Mouse (Mus musculus): ENCODE results near the gene Nupl1. TPM values are rescaled to one million over a fixed set of nuclear protein-coding genes. Genes with fewer than 3 reads are reported as not detected.

The Nupl1 gene
- polyA plus RNA-seq, 2 experiments = 0.03 TPM; not detected in 1

- H3K4me2 ChIP-seq (ENCODE audit: low read depth) = no peak overlapping the region
- DNase-seq (ENCODE audit: low read depth in 3 of 3, low spot score in 3 of 3) (no peak), ATAC-seq (ENCODE audit: insufficient read depth) (no peak)
- 65% methylated on average over 16 of the region's 16 CpGs for whole genome bisulfite sequencing (ENCODE audit: insufficient replicate concordance)
- H3K27ac ChIP-seq = no peak overlapping the region
- H3K9ac ChIP-seq (replicated peaks) = no peak overlapping the region
- H3K27me3 ChIP-seq (ENCODE audit: control insufficient read depth, insufficient read depth, low read length) = no peaks in the 10 kb centered on the region
- no peak overlapping the region for H3K4me3 ChIP-seq (ENCODE audit: insufficient read depth in 1 of 2, low read depth in 2 of 2, low read length in 2 of 2)
- H3K4me1 ChIP-seq (replicated peaks; ENCODE audit: control insufficient read depth in 2 of 2, insufficient read depth in 2 of 2, low read length in 1 of 2) = no peaks in the 10 kb centered on the region
- H3K9me3 ChIP-seq (ENCODE audit: control insufficient read depth, low read length) = no peaks in the 10 kb centered on the region
- no peak for TF ChIP-seq CTCF (IDR thresholded peaks at IDR 0.05; ENCODE audit: low read depth)
- no peak for TF ChIP-seq EP300 (IDR thresholded peaks at IDR 0.05; ENCODE audit: low read depth)
- H3K36me3 ChIP-seq (replicated peaks; ENCODE audit: control insufficient read depth, insufficient read depth, low read depth) = no peaks in the 10 kb centered on the region
Observed at GRCm38 (mm10) chr14:60170845-60171610, 80.2 kb downstream of the Nupl1 start.

- Histone ChIP-seq H3K36me3 (replicated peaks; ENCODE audit: control insufficient read depth, insufficient read depth, low read depth) (no peaks in the 10 kb centered on the region), H3K4me1 (replicated peaks; ENCODE audit: control insufficient read depth in 2 of 2, insufficient read depth in 2 of 2, low read length in 1 of 2) (no peaks in the 10 kb centered on the region), H3K9me3 (ENCODE audit: control insufficient read depth, low read length) (no peaks in the 10 kb centered on the region), H3K4me3 (ENCODE audit: insufficient read depth in 1 of 2, low read depth in 2 of 2, low read length in 2 of 2) (no peak overlapping the region), H3K27me3 (ENCODE audit: control insufficient read depth, insufficient read depth, low read length) (no peaks in the 10 kb centered on the region), H3K27ac (no peak overlapping the region), H3K4me2 (ENCODE audit: low read depth) (no peak overlapping the region), H3K9ac (replicated peaks) (no peak overlapping the region)
- DNase-seq (ENCODE audit: low read depth in 3 of 3, low spot score in 3 of 3) (no peak), ATAC-seq (ENCODE audit: insufficient read depth) (no peak)
- WGBS (ENCODE audit: insufficient replicate concordance) = 46% methylated on average over 3 of the region's 3 CpGs
- no peak for TF ChIP-seq CTCF (IDR thresholded peaks at IDR 0.05; ENCODE audit: low read depth)
- TF ChIP-seq EP300 (IDR thresholded peaks at IDR 0.05; ENCODE audit: low read depth) = no peak
Observed at GRCm38 (mm10) chr14:60163367-60163766, 87.9 kb downstream of the Nupl1 start.

GRCm38 (mm10) chr14:60152373-60152772, 98.9 kb downstream of the Nupl1 start:
- ATAC-seq (ENCODE audit: insufficient read depth) (no peak), DNase-seq (ENCODE audit: low read depth in 3 of 3, low spot score in 3 of 3) (no peak)
- no peaks in the 10 kb centered on the region for H3K36me3 ChIP-seq (replicated peaks; ENCODE audit: control insufficient read depth, insufficient read depth, low read depth)
- H3K4me1 ChIP-seq (replicated peaks; ENCODE audit: control insufficient read depth in 2 of 2, insufficient read depth in 2 of 2, low read length in 1 of 2) = no peaks in the 10 kb centered on the region
- 68% methylated on average over 11 of the region's 11 CpGs for WGBS (ENCODE audit: insufficient replicate concordance)
- H3K27me3 ChIP-seq (ENCODE audit: control insufficient read depth, insufficient read depth, low read length) = no peaks in the 10 kb centered on the region
- TF ChIP-seq CTCF (IDR thresholded peaks at IDR 0.05; ENCODE audit: low read depth) (no peak), EP300 (IDR thresholded peaks at IDR 0.05; ENCODE audit: low read depth) (no peak)
- no peak overlapping the region for H3K4me3 ChIP-seq (ENCODE audit: insufficient read depth in 1 of 2, low read depth in 2 of 2, low read length in 2 of 2)
- no peak overlapping the region for H3K4me2 ChIP-seq (ENCODE audit: low read depth)
- no peak overlapping the region for H3K9ac ChIP-seq (replicated peaks)
- H3K9me3 ChIP-seq (ENCODE audit: control insufficient read depth, low read length) = no peaks in the 10 kb centered on the region
- no peak overlapping the region for H3K27ac ChIP-seq

GRCm38 (mm10) chr14:60148893-60149292, 102.3 kb downstream of the Nupl1 start:
- Histone ChIP-seq H3K36me3 (replicated peaks; ENCODE audit: control insufficient read depth, insufficient read depth, low read depth) (no peaks in the 10 kb centered on the region), H3K27ac (no peak overlapping the region), H3K4me2 (ENCODE audit: low read depth) (no peak overlapping the region), H3K27me3 (ENCODE audit: control insufficient read depth, insufficient read depth, low read length) (no peaks in the 10 kb centered on the region), H3K9me3 (ENCODE audit: control insufficient read depth, low read length) (no peaks in the 10 kb centered on the region), H3K4me3 (ENCODE audit: insufficient read depth in 1 of 2, low read depth in 2 of 2, low read length in 2 of 2) (no peak overlapping the region), H3K9ac (replicated peaks) (no peak overlapping the region), H3K4me1 (replicated peaks; ENCODE audit: control insufficient read depth in 2 of 2, insufficient read depth in 2 of 2, low read length in 1 of 2) (0 out of 4 replicates have a peak, but pooled peaks cover 0 to 1% of the 10 kb centered on the region in 2 experiments)
- DNase-seq (ENCODE audit: low read depth in 3 of 3, low spot score in 3 of 3) (no peak), ATAC-seq (ENCODE audit: insufficient read depth) (no peak)
- 35% methylated on average over 3 of the region's 3 CpGs for WGBS (ENCODE audit: insufficient replicate concordance)
- no peak for TF ChIP-seq EP300 (IDR thresholded peaks at IDR 0.05; ENCODE audit: low read depth)
- no peak for TF ChIP-seq CTCF (IDR thresholded peaks at IDR 0.05; ENCODE audit: low read depth)

GRCm38 (mm10) chr14:60143234-60143633, 108.0 kb downstream of the Nupl1 start:
- ATAC-seq (ENCODE audit: insufficient read depth) (no peak), DNase-seq (ENCODE audit: low read depth in 3 of 3, low spot score in 3 of 3) (no peak)
- Histone ChIP-seq H3K9me3 (ENCODE audit: control insufficient read depth, low read length) (no peaks in the 10 kb centered on the region), H3K4me2 (ENCODE audit: low read depth) (no peak overlapping the region), H3K4me3 (ENCODE audit: insufficient read depth in 1 of 2, low read depth in 2 of 2, low read length in 2 of 2) (no peak overlapping the region), H3K27me3 (ENCODE audit: control insufficient read depth, insufficient read depth, low read length) (no peaks in the 10 kb centered on the region), H3K9ac (replicated peaks) (no peak overlapping the region), H3K36me3 (replicated peaks; ENCODE audit: control insufficient read depth, insufficient read depth, low read depth) (no peaks in the 10 kb centered on the region), H3K4me1 (replicated peaks; ENCODE audit: control insufficient read depth in 2 of 2, insufficient read depth in 2 of 2, low read length in 1 of 2) (0 out of 4 replicates have a peak, but pooled peaks cover 0 to 1% of the 10 kb centered on the region in 2 experiments), H3K27ac (no peak overlapping the region)
- 75% methylated on average over 10 of the region's 10 CpGs for WGBS (ENCODE audit: insufficient replicate concordance)
- no peak for TF ChIP-seq EP300 (IDR thresholded peaks at IDR 0.05; ENCODE audit: low read depth)
- no peak for TF ChIP-seq CTCF (IDR thresholded peaks at IDR 0.05; ENCODE audit: low read depth)

All from liver, embryonic 14.5 days (tissue).